Mouse (Mus musculus) liver, postnatal 0 days (tissue): Measurements from ENCODE around the gene Prickle3.
A peak's percentile ranks its signal among the peaks of the same experiment; 100 is the strongest.

Source experiments
- CTCF ChIP-seq: sonication (generic); IDR thresholded peaks from 2 replicates; pipeline ENCODE4 v1.5.1; 2016; ENCODE audit warnings: antibody characterized with exemption, low read depth
- EP300 ChIP-seq: IDR thresholded peaks from 2 replicates; pipeline ENCODE4 v1.6.1; 2016; ENCODE audit warnings: antibody characterized with exemption, low read depth, mild to moderate bottlenecking

GRCm38 (mm10) chrX:7678986-7679385 lies 21.9 kb downstream of the Prickle3 start:
- TF ChIP-seq CTCF (peak; percentile 17; the same call in 1 of the 2 replicates), EP300 (no peak)
